Mouse (Mus musculus): ENCODE data around the gene P3h3.

- TF ChIP-seq GATA1 (IDR thresholded peaks at IDR 0.05; ENCODE audit: low read length) (no peak), TAL1 (IDR thresholded peaks at IDR 0.05; ENCODE audit: low read length) (no peak)
These were observed 31.1 kb upstream of the P3h3 start for GRCm38 (mm10) chr6:124888555-124889125.
